Mouse (Mus musculus): ENCODE data around the gene Immp2l.

DNA sequence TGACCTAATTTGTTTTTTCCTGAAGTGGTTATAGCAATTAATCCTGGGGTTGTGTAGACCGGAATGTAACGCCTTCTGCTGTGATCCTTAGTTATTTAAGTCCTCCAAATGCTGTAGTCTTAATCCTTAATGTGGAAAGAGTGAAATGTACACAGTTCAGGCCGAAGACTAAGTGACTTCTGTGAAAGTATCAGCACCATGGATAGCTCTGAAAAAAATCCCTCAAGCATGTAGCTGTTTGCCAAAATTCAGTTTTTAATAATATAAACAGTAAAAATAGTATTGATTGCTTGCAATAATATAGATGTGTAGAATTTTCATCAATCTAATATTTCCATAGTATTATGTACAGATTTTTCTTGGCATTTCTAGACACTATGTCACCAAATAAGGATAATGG is 332.1 kb downstream of the Immp2l start:
- TF ChIP-seq CTCF (conservative IDR thresholded peaks at IDR 0.05; ENCODE audit: insufficient read depth, insufficient read length, low read depth, low read length) = no peak
- no peak for TF ChIP-seq POLR2A (IDR thresholded peaks at IDR 0.05; ENCODE audit: low read depth, low read length)

All from kidney, adult 2 months (tissue).